Mouse (Mus musculus) stomach, postnatal 0 days (tissue): Measurements from ENCODE around the gene Tfap4. TPM values are rescaled to one million over a fixed set of nuclear protein-coding genes. Genes with fewer than 3 reads are reported as not detected.

ENCODE experiments used
- ATAC-seq: fragments of 200-750 bp; cut with Nextera tagmentation; 2 replicates; pipeline ENCODE4 v1.8.0; 2017; ENCODE audit not compliant: low FRiP score, low TSS enrichment
- DNase-seq: peaks from one replicate; pipeline ENCODE4 v3.0.0-alpha.2; 2016; ENCODE audit warnings: low spot score
- H3K27ac ChIP-seq: fragments of 300-500 bp; sonication (generic); replicated peaks from 2 replicates; pipeline ENCODE4 v1.5.1; 2014; ENCODE audit warnings: mild to moderate bottlenecking, control low read depth
- H3K27me3 ChIP-seq: fragments of 300-500 bp; sonication (generic); 2 replicates; pipeline ENCODE4 v1.6.1; 2014; ENCODE audit warnings: low read length; ENCODE audit not compliant: control insufficient read depth, insufficient read depth
- H3K36me3 ChIP-seq: fragments of 300-500 bp; sonication (generic); 2 replicates; pipeline ENCODE4 v1.6.1; 2014; ENCODE audit warnings: low read length, mixed read lengths; ENCODE audit not compliant: control insufficient read depth, insufficient read depth
- H3K4me1 ChIP-seq: fragments of 300-500 bp; sonication (generic); replicated peaks from 2 replicates; pipeline ENCODE4 v1.6.1; 2014; ENCODE audit warnings: antibody characterized with exemption; ENCODE audit not compliant: control insufficient read depth, insufficient read depth
- H3K4me2 ChIP-seq: fragments of 300-500 bp; sonication (generic); replicated peaks from 2 replicates; pipeline ENCODE4 v1.6.1; 2014; ENCODE audit warnings: low read depth, mild to moderate bottlenecking, control low read depth, moderate library complexity
- H3K4me3 ChIP-seq: fragments of 300-500 bp; sonication (generic); 2 replicates; pipeline ENCODE4 v1.5.1; 2014; ENCODE audit warnings: low read depth, low read length, control low read depth
- H3K9ac ChIP-seq: fragments of 300-500 bp; sonication (generic); 2 replicates; pipeline ENCODE4 v1.6.1; 2014; ENCODE audit warnings: mild to moderate bottlenecking, low read length, control low read depth, mixed read lengths
- H3K9me3 ChIP-seq: fragments of 300-500 bp; sonication (generic); 2 replicates; pipeline ENCODE4 v1.6.1; 2016; ENCODE audit warnings: low read length; ENCODE audit not compliant: control insufficient read depth
- CTCF ChIP-seq: IDR thresholded peaks from 2 replicates; pipeline ENCODE4 v1.5.1; 2016; ENCODE audit warnings: antibody characterized with exemption, low read depth, mild to moderate bottlenecking, moderate library complexity
- EP300 ChIP-seq: optimal IDR thresholded peaks from 2 replicates; pipeline ENCODE3; 2016; ENCODE audit warnings: antibody characterized with exemption
- WGBS: fragments of 180-500 bp; shearing (Covaris S2); extraction: QIAGEN DNeasy Blood & Tissue Kit; methylation state at CpG from one replicate; pipeline ENCODE4 v1.1.7; 2014; 5-methylcytosine and 5-hydroxymethylcytosine counted together
- polyA plus RNA-seq: library from polyadenylated mRNA; unstranded; fragments of >200 nt; fragmentation: Nextera tagmentation; extraction: Ambion mirVana; gene quantifications from 2 replicates; pipeline ENCODE4 v1.2.1, GENCODE M21; 2015

Tfap4 gene
- polyA plus RNA-seq, 1 experiment from 2014 or later: 8.9 TPM

DNA sequence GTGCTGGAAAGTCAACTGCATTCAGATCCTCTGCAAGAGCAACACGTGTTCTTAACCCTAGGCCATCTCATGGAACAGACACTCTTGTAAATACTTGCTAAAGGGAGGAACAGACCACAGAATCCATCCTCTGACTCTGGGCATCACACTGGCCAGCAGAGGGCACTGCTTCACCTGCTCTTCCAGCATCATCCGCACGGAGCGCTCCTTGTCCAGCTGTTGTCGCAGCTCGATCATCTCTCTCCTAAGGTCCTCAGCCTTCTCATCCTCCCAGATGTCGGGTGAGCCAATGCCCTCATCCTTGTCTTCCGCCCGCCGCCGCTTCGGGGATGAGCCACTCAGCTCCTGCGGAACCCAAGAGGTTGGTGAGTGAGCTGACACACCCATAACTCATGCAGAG, 8.6 kb downstream of the Tfap4 start:
- H3K4me3 ChIP-seq: no peak overlapping the region
- no peaks in the 10 kb centered on the region for H3K9me3 ChIP-seq
- H3K4me1 ChIP-seq: peaks cover 5% of the 10 kb centered on the region
- H3K27ac ChIP-seq: no peak overlapping the region
- 30% methylated on average over 13 of the region's 13 CpGs for WGBS
- H3K36me3 ChIP-seq: peaks cover 2% of the 10 kb centered on the region; the same call in 1 of the 2 replicates
- H3K27me3 ChIP-seq: no peaks in the 10 kb centered on the region
- DNase-seq: peak; percentile 78
- peak; percentile 99 for TF ChIP-seq CTCF
- TF ChIP-seq EP300: no peak
- ATAC-seq: peak; percentile 46
- H3K9ac ChIP-seq: no peak overlapping the region
- H3K4me2 ChIP-seq: no peak overlapping the region

- Histone ChIP-seq H3K9ac (no peak overlapping the region), H3K4me1 (peaks cover 5% of the 10 kb centered on the region), H3K36me3 (peaks cover 6% of the 10 kb centered on the region), H3K27me3 (no peaks in the 10 kb centered on the region), H3K4me2 (no peak overlapping the region), H3K27ac (no peak overlapping the region), H3K9me3 (no peaks in the 10 kb centered on the region), H3K4me3 (no peak overlapping the region)
- 74% methylated on average over 18 of the region's 18 CpGs for WGBS
- TF ChIP-seq EP300: no peak
- peak; percentile 60 for TF ChIP-seq CTCF
- ATAC-seq (peak; percentile 70), DNase-seq (peak; percentile 77)
Observed at GRCm38 (mm10) chr16:4548953-4549688, 10.5 kb downstream of the Tfap4 start.

DNA sequence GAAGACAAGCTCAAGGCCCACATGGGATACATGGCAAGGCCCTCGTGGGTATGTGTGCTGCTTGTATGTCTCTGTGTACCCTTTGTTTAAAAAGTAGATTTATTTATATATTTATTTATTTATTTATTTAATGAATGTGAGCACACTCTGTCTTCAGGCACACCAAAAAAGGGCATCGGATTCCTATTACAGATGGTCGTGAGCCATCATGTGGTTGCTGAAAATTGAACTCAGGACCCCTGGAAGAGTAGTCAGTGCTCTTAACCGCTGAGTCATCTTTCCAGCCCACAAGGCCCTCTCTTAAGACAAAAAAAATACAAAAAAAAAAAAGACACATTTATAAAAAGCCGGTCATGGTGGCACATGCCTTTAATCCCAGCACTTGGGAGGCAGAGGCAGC, 12.0 kb downstream of the Tfap4 start:
- Histone ChIP-seq H3K36me3 (peaks cover 6% of the 10 kb centered on the region), H3K4me3 (no peak overlapping the region), H3K4me1 (no peaks in the 10 kb centered on the region), H3K27ac (no peak overlapping the region), H3K27me3 (no peaks in the 10 kb centered on the region), H3K9ac (no peak overlapping the region), H3K4me2 (no peak overlapping the region), H3K9me3 (no peaks in the 10 kb centered on the region)
- ATAC-seq (no peak), DNase-seq (no peak)
- 85% methylated on average over 5 of the region's 5 CpGs for WGBS
- TF ChIP-seq EP300 (no peak), CTCF (no peak)

DNA sequence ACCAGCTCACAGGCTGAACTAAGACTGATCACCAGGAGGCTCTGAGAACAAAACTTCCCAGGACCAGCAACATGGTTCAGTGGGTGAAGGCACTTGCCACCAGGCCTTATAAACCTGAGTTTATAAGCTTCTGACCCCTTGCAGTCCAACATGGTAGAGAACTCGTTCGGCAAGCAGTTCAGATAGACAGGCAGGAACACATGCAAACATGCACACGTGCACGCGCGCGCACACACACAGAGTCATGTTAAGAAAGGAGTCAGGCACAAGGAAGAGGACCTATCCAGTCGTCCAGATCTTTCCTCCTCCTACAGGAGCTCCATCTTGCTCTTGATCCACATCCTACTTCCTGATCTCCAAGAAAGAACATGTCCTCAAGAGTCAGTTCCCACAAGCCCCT, 12.8 kb downstream of the Tfap4 start:
- no peaks in the 10 kb centered on the region for H3K4me1 ChIP-seq
- no peaks in the 10 kb centered on the region for H3K27me3 ChIP-seq
- H3K9me3 ChIP-seq: no peaks in the 10 kb centered on the region
- no peak overlapping the region for H3K4me2 ChIP-seq
- DNase-seq (no peak), ATAC-seq (no peak)
- WGBS: 88% methylated on average over 8 of the region's 8 CpGs
- no peak for TF ChIP-seq CTCF
- no peak for TF ChIP-seq EP300
- H3K9ac ChIP-seq: no peak overlapping the region
- H3K27ac ChIP-seq: no peak overlapping the region
- peaks cover 6% of the 10 kb centered on the region for H3K36me3 ChIP-seq
- no peak overlapping the region for H3K4me3 ChIP-seq

DNA sequence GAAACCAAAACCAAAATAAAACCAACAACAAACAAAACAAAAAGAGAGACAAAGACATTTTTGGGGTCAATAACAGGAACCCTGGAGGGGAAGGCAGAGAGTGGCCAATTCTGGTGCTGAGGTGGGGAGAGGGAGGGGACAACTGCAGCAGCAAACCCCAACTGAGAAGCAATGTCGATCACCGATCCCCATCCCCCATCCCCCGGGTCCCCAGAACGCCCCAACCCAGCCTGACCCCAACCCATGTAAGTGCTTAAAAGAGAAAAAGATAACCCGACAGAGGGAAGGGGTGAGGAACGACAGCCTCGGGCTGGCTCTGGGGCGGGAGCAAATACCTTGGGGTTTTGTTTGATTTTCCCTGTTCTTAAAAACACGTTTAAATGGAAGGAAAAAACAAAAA, 14.8 kb downstream of the Tfap4 start:
- Histone ChIP-seq H3K36me3 (peaks cover 6% of the 10 kb centered on the region), H3K4me3 (no peak overlapping the region), H3K27ac (no peak overlapping the region), H3K4me2 (no peak overlapping the region), H3K27me3 (no peaks in the 10 kb centered on the region), H3K9me3 (no peaks in the 10 kb centered on the region), H3K9ac (no peak overlapping the region), H3K4me1 (no peaks in the 10 kb centered on the region)
- 63% methylated on average over 9 of the region's 9 CpGs for WGBS
- no peak for DNase-seq
- TF ChIP-seq EP300: no peak
- no peak for TF ChIP-seq CTCF
- no peak for ATAC-seq

DNA sequence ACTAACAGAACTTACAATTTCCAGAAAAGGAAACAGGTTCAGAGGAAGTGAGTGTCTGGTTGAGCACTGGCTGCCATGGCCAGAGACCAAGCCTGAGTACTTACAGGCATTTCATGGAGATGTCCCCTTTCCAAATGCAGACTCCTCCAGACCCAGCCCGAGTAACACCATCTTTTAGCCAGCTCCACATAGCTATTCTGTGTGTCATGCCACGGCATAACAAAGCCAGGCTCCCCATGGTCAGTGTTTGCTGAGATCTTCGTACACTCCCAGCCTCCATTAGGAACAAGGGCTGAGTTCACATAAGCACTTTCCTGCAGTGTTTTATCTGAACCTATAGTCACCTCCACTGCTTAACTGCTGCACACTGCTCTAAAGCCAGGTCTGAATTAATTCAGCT, 16.4 kb downstream of the Tfap4 start:
- no peaks in the 10 kb centered on the region for H3K9me3 ChIP-seq
- no peak for ATAC-seq
- H3K27ac ChIP-seq: no peak overlapping the region
- peaks cover 6% of the 10 kb centered on the region for H3K36me3 ChIP-seq
- H3K4me2 ChIP-seq: no peak overlapping the region
- no peak overlapping the region for H3K4me3 ChIP-seq
- H3K4me1 ChIP-seq: no peaks in the 10 kb centered on the region
- WGBS: 42% methylated on average over 3 of the region's 3 CpGs
- H3K9ac ChIP-seq: 0 out of 2 replicates have a peak overlapping the region, but pooled peaks have one; percentile 13
- no peaks in the 10 kb centered on the region for H3K27me3 ChIP-seq
- TF ChIP-seq CTCF: no peak
- no peak for TF ChIP-seq EP300
- no peak for DNase-seq
